Mouse (Mus musculus) heart, adult 18-20 months (tissue): Measurements from ENCODE around the gene Celf2. TPM values are rescaled to one million over a fixed set of nuclear protein-coding genes. Genes with fewer than 3 reads are reported as not detected.
"Not testable (repeated sequence)": the region's sequence is repeated elsewhere in the genome, so short reads cannot be mapped to it uniquely, and the experiment has no call there.

Experiments
- DNase-seq, 2 experiments: peaks; one replicate each; pipeline ENCODE4 v3.0.0; 2021 to 2022; ENCODE audit warnings: mixed read lengths in 1 of 2
- total RNA-seq, 2 experiments: library from RNA; stranded (reverse); gene quantifications; 2 replicates each; pipeline ENCODE4 v1.2.3; 2021

The Celf2 gene
- total RNA-seq, 2 experiments from 2014 or later: 53.5 to 65.7 TPM

GRCm38 (mm10) chr2:6598124-6598878 lies 911.1 kb downstream of the Celf2 start:
- DNase-seq: no peak

DNA sequence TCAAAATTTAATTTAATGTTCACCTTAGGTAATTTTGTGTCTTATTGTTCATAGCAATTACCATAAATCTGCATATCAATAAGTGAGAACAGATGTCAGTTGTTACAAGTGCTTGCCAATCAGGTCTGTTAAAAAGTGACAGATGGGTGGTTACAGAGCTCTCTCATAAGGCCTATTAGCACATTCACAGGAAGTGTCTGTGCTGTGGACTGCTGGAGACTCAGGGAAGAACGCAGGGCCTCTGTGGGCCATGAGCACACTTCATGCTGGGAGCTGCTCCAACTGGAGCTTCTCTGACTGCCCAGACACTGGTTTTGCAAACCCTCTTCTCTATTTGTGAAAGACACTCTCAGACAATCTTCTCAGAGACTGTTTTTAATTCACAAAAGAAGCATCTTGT lies 914.6 kb downstream of the Celf2 start:
- DNase-seq: peak in 1 of 2 experiments; percentile 13

DNA sequence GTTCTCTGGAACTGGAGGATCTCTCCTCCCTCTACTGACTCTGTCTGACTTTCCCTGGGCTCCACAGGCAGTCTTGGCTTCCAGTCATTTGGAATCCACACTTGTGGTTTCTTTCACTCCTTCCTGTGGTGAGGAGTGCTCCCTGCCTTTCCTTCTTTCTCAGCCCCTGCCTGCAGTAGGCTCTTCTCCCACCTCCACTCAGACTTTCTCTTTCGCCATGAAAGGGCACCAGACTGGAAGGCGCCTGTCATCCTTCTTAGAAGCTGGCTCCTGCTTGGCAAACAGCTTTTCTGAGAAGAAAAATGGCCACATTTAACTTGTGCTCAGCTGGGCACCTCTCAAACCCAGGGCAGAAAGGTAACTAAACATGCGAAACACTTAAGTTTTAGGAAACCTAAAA lies 915.2 kb downstream of the Celf2 start:
- DNase-seq: no peak

DNA sequence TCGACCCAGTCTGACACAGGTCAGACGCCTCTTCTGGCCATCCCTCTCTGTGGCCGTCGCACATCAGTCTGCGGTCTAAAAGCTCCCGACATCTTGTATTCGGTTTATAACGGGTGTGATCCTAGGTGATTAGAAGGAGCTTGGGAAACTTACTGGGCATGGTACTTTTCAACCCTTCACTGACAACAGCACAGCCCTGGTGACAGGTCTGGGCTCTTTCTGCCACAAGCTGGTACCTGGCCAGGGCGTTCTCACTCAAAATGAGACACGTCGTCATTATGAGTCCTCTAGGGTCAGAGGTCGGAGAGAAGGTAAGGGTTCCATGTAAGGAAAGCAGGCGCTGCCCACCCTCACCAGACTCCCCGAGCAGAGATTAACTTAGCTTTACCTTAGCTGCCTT lies 915.6 kb downstream of the Celf2 start:
- DNase-seq: no peak

DNA sequence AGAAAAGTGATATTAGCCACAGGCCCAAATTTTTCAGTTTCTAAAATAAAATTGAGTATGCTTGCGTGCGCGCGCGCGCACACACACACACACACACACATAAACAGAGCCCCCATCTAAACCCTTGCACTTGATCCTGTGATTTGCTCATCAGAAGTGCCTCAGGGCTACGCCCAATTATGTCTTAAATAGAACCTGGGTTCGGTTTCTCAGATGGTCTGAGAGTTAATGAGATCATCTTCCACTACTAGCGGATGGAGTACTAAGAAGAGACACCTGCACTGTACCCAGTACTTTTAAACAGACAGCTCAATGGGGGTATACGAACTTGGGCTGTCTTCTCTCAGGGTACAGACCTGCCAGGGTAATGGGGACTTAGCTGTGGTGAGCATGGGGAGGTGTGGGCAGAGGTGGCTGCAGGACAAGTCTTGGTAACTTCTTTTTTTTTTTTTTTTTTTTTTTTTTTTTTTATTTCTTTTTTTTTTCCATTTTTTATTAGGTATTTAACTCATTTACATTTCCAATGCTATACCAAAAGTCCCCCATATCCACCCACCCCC lies 923.2 kb downstream of the Celf2 start:
- DNase-seq: no peak

DNA sequence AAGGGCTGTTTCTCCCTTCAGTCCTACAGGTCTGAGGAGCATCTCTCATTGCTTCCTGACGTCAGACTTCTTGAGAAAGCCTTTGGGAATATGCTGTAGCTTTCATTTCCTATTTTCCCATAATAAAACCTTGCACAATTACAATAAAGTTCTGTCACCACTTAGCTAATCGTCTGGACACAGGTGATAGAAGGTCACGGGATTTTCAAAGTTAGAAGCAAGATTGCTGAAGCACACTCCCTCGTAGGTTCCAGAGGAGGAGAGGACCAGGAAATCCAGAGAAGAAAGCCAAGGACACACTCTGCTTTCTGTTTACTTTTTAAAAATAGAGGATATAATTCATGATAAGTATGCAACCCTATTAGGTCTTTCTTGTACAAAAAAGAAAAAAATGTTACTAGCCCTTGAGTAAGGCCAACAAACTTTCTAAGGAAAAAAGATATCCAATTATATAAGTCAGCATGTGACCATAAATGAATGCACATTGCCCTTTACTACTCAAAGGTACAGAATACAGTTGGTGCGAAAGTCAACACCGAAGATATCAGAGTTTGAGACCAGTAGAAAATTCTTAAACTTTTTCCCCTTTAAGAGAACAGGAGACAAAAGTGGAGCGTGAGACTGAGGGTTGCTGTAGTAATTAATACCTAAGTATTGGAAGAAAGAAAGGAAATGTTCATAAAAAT lies 924.2 kb downstream of the Celf2 start:
- DNase-seq: no peak

DNA sequence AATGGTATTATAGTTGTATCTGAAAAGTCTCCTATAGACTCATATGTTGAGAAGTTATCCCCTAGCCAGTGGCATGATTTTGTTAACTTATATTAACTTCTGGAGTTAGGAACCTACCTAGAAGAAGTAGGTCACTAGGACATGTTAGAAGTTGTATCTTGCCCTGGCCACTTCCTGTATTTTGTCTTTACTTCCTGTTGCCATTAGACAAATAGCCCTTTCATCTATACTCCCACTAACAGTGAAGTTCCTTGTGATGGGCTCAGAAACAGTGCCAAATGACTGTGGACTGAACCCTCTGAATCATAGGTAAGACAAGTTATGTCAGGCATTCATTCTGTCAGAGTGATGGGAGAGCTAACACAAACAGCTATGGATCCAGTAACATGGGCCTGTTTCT lies 926.7 kb downstream of the Celf2 start:
- no peak for DNase-seq

DNA sequence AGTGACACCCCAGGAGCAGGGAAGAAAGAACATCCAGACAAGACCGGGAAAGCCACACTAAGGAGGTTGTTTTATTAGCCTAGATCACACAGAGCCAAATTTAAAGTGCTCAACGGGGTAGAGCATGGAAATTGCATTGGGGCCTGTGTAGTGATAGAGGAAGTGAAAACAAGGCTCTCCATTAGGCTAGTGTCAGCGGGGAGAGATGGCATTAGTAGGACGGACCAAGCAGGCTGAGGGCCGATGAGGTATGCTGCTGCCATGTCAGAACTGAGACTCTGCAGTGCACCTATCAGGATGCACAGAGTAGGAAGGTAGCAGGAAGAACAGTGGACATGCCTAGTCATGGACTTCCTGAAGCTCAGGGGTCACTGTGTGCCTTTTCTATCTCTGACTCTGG lies 929.3 kb downstream of the Celf2 start:
- no peak for DNase-seq

- not testable (repeated sequence) for DNase-seq
These were observed 934.0 kb downstream of the Celf2 start for GRCm38 (mm10) chr2:6575316-6575715.

DNA sequence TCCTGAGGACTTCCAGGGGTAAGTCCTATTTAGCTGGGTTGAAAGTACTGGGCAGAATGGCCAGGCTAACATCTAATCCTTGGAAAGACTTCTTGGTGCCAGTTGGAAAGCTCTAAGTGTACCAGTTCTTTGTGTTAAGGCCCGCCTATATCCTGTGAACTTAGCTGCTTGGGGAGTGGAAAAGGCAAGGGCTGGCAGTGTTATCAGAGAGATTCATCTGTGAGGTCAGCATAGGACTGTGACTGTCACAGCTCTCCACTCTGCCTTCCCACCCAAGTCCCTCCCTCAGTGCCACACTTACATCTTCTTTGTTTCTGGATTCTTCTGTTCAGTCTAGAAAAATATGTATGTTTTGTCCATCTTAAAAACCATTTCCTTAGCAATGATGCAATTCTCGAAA lies 935.7 kb downstream of the Celf2 start:
- DNase-seq: no peak

DNA sequence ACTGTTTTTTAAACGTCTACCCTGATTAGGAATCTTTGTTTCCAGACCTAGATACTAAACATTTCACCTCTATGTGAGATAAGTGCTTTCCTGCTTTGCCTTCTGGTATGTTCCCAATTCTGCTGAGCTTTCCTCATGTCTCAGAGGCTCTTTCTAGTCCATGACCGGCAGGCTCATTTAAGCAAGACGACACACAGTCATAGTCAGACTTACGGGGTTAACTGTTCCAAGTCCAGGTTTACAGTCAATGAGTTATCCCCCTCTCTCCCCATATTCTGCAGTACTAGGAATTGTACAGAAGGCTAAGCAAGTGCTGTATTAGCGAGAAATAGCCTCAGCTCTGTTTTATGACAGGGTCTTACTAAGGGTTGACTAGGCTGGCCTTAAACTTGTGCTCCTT lies 936.4 kb downstream of the Celf2 start:
- no peak for DNase-seq

DNA sequence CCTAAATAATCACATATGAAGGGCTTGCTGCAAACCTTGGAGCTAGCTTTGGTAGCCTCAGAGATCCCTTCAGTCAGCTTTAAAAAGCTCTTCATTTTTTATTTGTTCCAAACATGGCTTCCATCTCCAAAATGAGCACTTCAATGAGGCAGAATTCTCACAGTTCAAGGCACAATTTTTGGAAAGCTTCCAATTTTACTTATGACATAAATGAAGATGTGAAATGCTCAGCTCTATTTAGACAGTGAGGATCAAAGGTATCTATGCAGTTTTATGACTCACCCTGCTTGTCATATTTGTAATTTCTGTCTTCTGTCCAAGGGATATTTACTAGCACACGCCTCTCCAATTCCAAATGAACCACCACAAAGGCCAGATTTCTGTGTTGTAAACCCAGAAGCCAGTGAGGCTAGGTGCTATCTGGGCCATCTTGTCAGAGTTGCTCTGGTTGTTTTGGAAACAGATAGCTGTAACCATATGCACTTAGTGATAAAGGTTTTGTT lies 940.3 kb downstream of the Celf2 start:
- DNase-seq: no peak

GRCm38 (mm10) chr2:6565175-6565574 lies 944.2 kb downstream of the Celf2 start:
- DNase-seq: no peak

- no peak for DNase-seq
These were observed 948.0 kb downstream of the Celf2 start for GRCm38 (mm10) chr2:6561337-6561736.

GRCm38 (mm10) chr2:6560802-6561201 lies 948.6 kb downstream of the Celf2 start:
- DNase-seq: no peak

DNA sequence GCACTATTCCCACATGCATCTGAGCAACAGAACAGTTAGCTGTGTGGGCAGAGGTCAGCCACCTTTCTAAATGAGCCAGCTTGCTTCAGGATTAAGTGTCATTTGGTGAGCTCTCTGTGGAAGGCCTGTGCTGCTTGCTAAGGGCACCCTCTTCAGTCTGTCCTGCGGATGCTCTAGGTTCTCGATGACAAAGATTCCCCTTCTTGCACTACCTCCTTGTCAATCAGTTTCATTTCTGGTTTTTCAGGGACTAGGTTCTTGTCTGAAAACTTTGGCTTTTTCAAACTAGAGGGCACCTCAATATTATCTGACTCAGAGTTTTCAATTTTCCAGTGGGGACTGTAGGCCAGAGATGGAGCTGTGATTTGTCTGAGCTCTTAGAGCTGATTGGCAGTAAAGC lies 949.8 kb downstream of the Celf2 start:
- no peak for DNase-seq

DNA sequence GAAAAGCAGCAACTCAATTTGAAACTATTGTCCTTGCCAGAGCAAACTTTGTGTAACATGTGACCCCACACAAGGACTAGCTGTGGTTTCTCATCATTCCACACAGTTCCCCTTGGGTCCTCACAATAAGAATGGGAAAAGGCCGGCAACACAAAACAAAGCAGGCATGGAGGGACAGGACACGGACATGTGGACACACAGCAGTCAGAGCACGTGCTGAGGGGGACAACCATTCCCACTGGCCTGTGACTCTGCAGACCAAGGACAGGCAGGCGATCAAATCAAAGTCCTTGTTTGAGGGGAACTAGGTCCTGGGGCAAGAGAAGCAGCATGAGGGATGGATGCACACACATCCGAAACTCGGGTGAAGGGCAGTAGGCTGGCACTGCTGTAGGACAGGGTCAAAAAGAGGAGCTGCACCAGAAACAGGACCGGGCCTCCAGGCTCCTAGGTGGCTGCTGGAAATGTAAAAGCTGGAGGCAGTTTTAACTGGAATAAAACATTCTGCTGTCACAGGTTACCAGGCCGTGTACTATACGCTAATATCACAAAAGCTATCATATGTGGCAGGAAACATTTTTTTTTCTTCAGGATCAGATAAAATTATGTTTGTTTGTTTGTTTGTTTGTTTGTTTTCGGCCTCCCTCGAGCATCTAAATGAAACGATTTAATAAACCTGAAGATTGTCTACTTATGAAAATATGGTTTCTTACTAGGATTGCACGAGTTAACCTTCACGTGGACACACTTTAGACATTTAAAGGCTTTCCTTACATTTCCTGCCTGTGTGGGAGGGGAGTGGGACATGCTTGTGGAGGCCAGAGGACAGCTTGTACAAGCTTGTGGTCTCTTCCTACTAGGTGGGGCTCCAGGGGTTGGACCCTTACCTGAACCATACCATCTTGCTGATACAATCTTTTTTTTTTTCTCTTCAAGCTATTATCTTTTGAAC lies 950.8 kb downstream of the Celf2 start:
- DNase-seq: no peak

- DNase-seq: no peak
These were observed 951.6 kb downstream of the Celf2 start for GRCm38 (mm10) chr2:6557749-6558148.

GRCm38 (mm10) chr2:6556913-6557312 lies 952.5 kb downstream of the Celf2 start:
- no peak for DNase-seq

- DNase-seq: no peak
These were observed 955.7 kb downstream of the Celf2 start for GRCm38 (mm10) chr2:6553656-6554055.

DNA sequence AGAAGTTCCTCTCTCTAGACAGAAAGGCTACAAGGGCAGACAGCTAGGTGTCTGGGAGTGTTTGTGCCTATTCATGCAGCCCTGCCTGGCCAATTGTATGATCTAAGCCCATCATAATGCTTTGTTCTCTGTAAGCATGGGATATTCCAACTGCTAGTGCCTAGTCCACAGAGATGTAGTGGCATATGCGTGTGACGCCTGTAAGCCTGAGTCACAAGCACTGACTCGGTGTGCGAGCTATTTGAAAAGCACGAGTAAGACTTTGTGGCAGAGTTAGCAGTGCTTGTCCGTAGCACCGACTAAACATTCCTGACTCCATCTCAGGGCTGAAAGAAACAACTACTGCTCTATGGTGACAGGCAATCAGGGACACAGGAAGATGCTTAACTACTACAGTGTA lies 960.1 kb downstream of the Celf2 start:
- DNase-seq: no peak

DNA sequence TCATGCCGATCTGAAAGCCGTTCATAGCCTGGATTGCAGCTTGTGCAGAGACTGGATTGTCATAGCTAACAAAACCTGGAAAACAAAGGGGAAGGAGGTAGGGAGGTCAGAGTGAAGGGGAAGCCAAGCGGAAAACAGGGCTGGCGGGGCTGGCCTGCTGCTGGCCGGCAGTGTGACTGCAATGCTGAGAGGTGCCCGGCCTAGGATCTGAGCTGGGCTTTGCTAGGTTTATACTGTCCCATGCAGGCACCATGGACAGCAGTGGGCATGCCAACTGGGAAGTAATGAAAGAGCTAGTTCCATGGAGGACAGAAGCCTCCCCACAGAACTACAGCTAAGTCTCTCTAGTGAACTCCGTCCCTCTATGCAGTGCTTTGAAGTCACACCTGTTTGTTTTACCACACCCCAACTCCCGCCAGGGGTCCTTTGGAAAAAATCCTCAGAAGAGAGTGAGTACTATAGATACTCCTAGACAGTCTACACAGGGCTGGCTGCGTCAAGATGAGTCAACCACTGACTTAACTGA lies 962.2 kb downstream of the Celf2 start:
- peak in 1 of 2 experiments; percentile 28 for DNase-seq
